Mouse (Mus musculus): Measurements from ENCODE around the gene Olfr1179. TPM values are rescaled to one million over a fixed set of nuclear protein-coding genes. Genes with fewer than 3 reads are reported as not detected.
"Not testable (repeated sequence)": the region's sequence is repeated elsewhere in the genome, so short reads cannot be mapped to it uniquely, and the experiment has no call there.

Olfr1179 gene
- not detected for total RNA-seq (2021)
- long read RNA-seq, experiment 1, result 0 reads
- long read RNA-seq, experiment 2, result 0 reads

- no peak for DNase-seq
These were observed at the start of gene Olfr1179 for GRCm38 (mm10) chr2:88406353-88406752. Gene Olfr1179 (minus strand): TSS chr2:88406453.

- DNase-seq, result not testable (repeated sequence)
These were observed 48.3 kb upstream of the Olfr1179 start, which contains the start of gene Olfr1183 for GRCm38 (mm10) chr2:88454567-88454966. Gene Olfr1183 (plus strand): TSS chr2:88454867.

GRCm38 (mm10) chr2:88449031-88449430 is 42.8 kb upstream of the Olfr1179 start, which contains the start of gene Gm13757:
Gene Gm13757 (minus strand): TSS chr2:88449131.
- no peak for DNase-seq

- no peak for DNase-seq
These were observed 19.8 kb upstream of the Olfr1179 start, which contains the start of gene Olfr1181 for GRCm38 (mm10) chr2:88426071-88426470. Gene Olfr1181 (minus strand): TSS chr2:88426171.

- no peak for DNase-seq
These were observed 12.8 kb upstream of the Olfr1179 start, which contains the start of gene Olfr1180 for GRCm38 (mm10) chr2:88419051-88419450. Gene Olfr1180 (minus strand): TSS chr2:88419151.

- no peak for DNase-seq
These were observed 19.5 kb downstream of the Olfr1179 start, which contains the start of gene Olfr1178 for GRCm38 (mm10) chr2:88386762-88387161. Gene Olfr1178 (plus strand): TSS chr2:88387062.

GRCm38 (mm10) chr2:88356304-88356703 is 49.9 kb downstream of the Olfr1179 start:
- no peak for DNase-seq

Other genes with a start within 250 kb of the Olfr1179 start
- gene Olfr1168, start 224.6 kb downstream of the Olfr1179 start, total RNA-seq (2021), result not detected
- not detected for gene Olfr1170, start 178.1 kb downstream of the Olfr1179 start, total RNA-seq (2021)
- not detected for gene Olfr1173, start 126.6 kb downstream of the Olfr1179 start, total RNA-seq (2021)
- not detected for gene Olfr1174-ps, start 91.3 kb downstream of the Olfr1179 start, total RNA-seq (2021)
- not detected for gene Olfr1175-ps, start 79.2 kb downstream of the Olfr1179 start, total RNA-seq (2021)
- gene Olfr1176, start 69.7 kb downstream of the Olfr1179 start, total RNA-seq (2021), result not detected
- not detected for gene Olfr1177-ps, start 60.0 kb downstream of the Olfr1179 start, total RNA-seq (2021)
- not detected for gene Olfr1178, start 19.4 kb downstream of the Olfr1179 start, total RNA-seq (2021)
- not detected for gene Olfr1180, start 12.7 kb upstream of the Olfr1179 start, total RNA-seq (2021)
- not detected for gene Olfr1181, start 19.7 kb upstream of the Olfr1179 start, total RNA-seq (2021)
- not detected for gene Gm13757, start 42.7 kb upstream of the Olfr1179 start, total RNA-seq (2021)
- not detected for gene Olfr1183, start 48.4 kb upstream of the Olfr1179 start, total RNA-seq (2021)
- gene Olfr1184, start 77.1 kb upstream of the Olfr1179 start, total RNA-seq (2021), result not detected
- not detected for gene Olfr1185-ps1, start 86.9 kb upstream of the Olfr1179 start, total RNA-seq (2021)
- not detected for gene Olfr1186, start 112.1 kb upstream of the Olfr1179 start, total RNA-seq (2021)
- gene Olfr1188, start 150.5 kb upstream of the Olfr1179 start, total RNA-seq (2021), result not detected
- not detected for gene Olfr1189, start 180.0 kb upstream of the Olfr1179 start, total RNA-seq (2021)
- not detected for gene Olfr1191-ps1, start 234.1 kb upstream of the Olfr1179 start, total RNA-seq (2021)
- not detected for gene Olfr1192-ps1, start 242.1 kb upstream of the Olfr1179 start, total RNA-seq (2021)